Mouse (Mus musculus): ENCODE measurements around the gene Snapin.

The Snapin gene

DNA sequence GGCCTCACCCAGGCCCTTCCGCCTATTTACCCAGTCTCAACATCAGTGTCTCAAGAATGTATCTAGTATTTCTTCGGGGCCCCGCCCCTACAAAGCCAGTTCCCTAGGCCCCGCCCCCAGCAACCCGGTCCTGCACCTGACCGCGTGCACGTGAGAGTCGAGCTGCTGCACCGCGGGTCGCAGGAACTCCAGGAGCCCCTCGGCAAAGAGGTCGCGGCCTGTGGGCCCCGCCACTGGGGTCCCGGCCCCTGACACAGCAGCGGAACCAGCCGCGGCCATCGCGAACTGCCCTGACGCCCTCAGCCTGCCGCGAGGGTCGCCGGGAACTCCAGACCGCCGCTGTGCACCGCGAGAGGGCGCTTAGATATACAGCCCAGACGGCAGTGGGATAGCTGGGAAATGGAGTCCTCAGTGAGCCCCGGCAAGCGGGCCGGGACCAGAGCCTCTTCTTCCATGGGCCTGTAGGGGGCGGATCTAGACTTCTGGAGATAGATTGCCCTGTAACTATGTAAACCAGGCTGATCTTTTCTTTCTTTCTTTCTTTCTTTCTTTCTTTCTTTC is at the start of gene Snapin:
Gene Snapin (minus strand): TSS at position 338 of the 561 bp plus-strand sequence.
- peak; percentile 96 for DNase-seq

DNA sequence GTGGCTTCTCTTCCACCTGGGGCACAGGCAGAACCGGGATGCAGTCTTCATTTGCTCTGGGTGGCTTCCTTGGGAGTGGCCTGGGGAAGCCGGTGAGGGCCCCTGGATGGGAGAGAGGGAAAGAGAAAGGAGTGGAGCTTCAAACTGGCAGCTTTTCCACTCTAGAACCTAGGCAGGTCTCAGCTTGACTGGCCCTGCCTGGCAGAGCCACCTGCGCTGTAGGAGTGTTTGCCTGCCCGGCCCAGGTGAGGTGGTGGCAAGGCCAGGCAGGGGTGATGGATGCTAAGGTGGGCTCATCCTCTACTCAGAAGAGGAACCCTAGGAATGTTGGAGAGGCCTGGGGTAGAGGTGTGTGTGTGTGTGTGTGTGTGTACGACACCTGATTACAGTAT is 47.1 kb upstream of the Snapin start:
- DNase-seq, result no peak

DNA sequence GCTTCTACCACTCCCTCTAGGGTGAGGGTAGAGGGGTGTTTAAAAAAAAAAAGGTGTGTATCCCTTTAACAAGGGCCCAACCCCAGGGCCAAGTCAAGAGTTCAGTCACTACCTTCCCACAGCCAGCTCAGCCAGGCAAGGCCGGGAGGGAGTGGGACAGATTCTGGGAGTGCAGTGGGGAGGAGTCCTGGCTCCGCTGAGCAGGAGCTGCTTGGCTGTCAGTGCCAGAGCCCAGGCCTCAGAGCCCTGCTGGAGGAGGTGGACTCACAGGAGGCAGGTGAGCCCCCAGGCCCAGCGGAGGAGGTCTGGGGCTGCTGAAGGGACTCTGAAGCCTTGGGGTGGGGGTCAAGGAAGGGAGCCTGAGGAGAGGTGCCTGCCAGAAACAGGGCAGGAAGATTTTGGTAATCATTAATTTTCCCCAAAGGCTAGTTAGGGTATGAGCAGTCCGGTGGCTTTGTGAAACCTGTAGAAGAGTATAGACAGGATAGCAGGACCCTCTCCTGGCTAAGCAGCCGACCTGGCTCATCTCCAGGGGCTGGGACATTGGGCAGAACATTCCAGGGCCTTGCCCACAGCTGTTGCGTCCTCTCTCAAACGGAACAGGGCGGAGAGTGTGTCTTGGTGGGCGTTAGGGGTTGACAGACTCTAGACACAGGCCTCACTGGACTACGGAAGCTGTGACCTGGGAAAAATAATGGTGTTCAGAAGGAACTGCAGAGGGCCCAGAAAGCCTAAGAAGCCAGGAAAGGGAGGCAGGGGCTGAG is 46.5 kb upstream of the Snapin start, which contains the start of gene S100a16:
Gene S100a16 (plus strand): TSS at position 114 of the 764 bp plus-strand sequence.
- DNase-seq, result peak; percentile 56

DNA sequence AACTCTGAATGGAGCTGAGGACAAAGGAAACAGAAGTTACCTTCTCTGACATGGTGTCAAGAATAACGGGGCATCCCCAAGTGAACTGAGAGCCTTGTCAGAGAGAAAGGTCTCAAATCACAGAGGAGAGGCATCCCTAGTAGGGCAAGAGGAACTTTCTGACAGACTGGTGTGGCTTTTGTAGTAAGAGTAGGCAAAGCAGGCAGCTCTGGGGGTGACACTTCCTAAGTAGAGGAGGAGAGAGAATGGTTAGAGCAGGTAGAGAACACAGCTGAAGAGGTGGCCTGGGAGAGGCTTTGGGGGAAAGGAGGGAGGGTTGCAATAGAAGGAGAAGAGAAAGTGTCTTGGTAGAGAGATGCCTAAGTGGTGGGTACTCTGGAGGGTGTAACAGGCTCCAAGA is 44.6 kb upstream of the Snapin start:
- no peak for DNase-seq

DNA sequence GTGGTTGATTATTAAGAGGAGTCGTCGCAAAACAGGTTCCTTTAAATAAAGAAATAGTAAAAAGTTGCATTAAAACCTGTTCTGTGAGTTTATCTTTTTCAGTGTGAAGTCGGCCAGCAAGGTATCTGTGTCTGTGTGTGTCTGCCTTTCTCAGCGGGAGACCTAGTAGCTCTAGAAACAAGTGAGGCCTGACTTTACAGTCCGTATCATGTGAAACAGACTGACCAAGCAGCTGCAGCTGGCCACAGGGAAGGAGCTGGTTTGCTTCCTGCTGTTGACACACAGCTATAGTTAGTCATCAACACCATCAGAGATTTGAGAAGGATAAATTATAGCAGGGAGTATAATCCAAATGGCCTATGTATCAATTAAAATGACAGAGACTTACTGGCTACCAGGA is 40.9 kb upstream of the Snapin start:
- DNase-seq, result no peak

DNA sequence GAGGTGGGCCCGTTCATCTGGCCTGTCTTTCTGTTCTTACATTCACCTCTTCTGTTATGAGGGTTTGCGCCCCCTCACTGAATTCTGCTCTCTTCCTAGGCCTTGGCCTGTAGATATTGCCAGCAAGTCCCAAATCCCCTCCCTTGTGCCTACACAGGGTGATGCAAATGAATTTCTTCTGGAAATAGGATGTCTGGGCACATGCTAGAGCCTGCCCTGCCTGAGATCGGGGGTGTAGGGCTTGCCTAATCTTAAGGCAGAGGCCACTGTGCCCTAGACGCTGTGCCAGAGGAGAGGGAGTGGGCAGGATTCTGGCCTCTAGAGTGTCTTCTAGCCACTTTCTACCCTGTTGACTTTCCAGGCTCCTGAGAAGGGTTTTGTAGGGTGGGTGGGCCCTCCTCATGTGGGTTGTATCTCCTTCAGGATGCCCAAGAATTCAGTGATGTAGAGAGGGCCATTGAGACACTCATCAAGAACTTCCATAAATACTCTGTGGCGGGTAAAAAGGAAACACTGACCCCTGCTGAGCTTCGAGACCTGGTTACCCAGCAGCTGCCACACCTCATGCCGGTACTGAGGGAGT is 36.5 kb upstream of the Snapin start:
- DNase-seq, result no peak

DNA sequence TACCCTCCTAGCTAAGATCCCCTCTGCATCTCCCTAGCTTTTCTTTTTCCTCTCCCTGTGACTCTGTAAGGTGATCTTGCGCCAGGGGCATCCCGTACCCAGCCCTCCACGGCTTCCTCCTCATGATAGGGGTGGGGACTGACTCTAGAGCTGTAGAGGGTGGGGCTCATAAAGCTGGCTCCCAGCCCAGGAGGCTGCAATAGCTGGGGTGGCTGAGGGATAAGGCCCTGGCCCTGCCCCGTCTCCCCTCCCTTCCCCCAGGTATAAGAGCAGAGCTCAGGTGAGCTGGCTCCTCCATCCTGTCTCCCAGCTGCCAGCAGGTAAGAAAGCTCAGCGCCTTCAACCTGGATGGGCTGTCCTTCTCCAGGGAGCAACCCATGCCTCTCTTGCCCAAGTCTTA is 35.7 kb upstream of the Snapin start, which contains the start of gene S100a14:
Gene S100a14 (plus strand): TSS at position 277 of the 400 bp plus-strand sequence.
- no peak for DNase-seq

DNA sequence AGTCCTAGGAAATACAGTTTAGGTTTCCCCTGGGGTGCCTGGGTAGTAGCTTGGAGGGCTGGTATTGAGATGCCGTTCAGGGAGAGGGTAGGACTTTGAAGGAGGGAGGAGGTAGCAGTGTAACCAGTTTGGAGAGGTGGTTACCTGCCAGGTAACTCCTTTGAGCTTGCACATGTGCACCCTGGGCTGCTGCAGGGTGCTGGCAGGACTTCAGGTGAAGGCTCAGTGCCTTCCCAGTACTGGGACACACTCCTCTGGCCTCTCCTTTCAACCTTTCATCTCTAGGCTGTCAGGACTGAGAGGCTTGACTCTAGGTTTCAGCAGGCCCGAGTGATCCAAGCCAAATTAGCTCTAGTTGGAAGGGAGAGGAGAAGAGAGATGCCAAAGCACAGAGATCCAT is 35.2 kb upstream of the Snapin start:
- no peak for DNase-seq

DNA sequence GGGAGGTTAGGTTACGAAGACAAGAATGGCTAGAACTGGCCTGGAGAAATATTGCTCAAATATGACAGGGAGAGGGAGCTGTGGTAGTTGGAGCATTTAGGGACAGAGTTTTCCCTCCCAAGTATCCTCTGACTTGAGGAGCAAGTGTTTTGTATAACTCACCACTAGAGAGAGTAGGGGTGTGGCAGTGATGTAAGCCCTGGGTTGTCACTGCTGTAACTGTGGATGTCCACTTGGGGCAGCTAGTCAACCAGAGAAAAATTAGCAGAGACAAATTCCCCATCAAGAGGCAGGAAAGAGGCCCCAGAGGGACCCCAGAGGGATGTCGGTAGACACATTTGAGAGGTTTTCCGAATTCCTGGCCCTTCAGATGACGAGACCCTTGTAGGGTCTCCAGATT is 34.6 kb upstream of the Snapin start:
- DNase-seq, result peak; percentile 65

DNA sequence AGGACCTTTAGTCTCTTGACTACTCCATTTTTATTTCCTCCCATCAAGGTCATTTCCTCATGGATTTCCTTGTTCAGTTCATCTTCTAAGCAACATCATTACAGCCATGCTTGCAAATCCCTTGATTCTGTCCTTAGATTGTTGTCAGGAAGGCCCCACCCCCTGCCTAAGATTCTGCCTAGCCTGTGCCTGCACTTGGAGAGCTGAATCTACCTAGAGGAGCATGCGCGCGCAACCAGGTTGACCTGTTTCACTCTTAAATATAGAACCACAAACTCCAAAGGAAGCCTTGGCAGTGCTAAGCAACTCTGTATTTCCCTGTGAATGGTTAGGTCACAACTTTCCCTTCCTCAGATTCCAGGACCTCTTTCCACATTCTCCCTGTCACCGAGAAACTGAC is 26.9 kb upstream of the Snapin start:
- DNase-seq, result no peak

DNA sequence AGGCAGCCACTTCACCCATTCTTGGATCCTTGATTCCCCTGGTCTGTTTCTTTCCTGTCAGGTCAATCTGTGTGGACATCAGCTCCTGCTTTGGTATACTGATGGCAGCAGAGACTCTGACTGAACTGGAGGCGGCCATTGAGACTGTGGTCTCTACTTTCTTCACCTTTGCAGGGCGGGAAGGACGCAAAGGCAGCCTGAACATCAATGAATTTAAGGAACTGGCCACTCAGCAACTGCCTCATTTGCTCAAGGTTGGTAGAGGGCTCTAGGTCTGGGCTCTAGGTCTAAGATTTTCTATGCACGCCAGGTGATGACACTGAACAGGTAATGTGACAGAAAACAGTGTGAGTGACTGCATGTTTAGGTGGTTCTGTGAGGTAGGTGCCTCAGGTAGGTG is 25.0 kb upstream of the Snapin start:
- DNase-seq, result no peak

DNA sequence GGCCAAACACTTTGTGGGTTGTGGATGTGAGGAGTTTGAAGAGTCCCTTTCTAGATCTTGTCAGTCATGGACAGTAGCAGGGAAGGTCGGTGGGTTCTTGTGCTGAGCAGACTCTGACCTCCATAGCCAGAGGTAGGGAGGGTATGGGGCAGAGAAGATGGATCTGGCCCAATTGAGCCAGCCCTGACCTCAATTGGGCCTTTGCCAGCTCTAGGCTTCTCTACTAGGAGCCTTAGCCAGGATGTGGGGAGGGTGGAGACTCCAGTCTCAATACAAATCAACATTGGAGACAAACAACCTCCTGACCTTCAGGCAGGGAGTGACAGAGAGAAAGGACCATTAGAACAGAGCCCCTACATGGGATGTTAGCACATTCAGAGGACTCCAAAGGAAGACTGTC is 24.4 kb upstream of the Snapin start:
- no peak for DNase-seq

DNA sequence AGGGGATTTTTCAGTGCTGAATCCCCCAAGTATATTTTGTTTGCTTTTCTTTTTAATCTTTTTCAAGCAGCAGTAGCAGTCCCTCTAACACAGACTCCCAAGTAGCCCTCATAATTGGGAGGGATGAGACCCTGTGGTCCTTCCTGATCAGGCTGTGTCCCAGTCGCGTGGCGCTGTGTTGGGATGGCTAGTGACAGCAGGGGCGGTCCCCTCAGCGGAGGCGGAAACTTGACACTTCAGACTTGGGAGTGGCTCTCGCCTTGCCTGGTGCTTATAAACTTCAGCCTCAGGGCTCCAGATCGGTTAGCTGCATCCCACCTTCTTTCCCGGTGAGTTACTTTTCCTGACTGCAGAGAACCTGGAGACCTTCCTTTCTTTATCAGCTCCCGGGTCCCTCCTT is 23.9 kb upstream of the Snapin start:
- peak; percentile 52 for DNase-seq

DNA sequence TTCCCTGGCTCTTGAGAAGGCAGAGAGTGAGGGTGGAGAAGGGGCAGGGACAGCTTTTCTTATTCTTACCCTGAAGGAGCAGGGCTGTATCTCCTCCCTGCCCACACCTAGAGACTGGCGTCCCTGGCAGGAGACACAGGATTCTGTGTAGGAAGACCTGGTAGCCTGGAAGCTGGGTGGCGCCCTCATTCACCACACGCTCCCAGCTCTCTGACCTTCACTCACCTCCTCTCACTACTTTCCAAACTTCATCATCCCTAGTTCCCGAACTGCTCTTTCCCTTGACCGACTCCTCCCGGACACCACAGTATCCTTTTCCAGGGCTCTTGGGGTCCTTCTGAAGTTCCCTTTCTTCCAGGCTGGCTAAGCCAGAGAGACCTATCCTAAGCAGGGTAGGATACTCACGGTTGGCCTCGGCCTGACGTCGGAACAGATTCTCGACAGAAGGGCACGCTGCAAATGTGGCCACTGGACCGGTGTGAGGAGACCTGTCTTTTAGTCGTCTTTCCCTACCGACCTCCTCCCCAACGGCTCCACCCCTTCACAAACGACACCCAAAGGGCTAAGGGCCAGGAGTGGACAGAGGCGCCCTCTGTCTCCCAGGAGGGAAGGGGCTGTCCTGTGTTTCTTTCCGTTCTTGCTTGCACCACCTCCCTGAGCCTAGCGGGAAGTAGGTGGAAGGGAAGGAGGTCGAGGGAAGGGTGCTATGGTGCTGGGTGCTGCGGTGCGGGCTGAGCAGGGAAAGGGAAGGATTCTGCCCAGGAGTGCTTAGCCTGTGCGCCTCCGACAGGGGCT is 23.2 kb upstream of the Snapin start, which contains the start of the genes S100a1 and S100a13:
Gene S100a1 (minus strand): TSS at position 597 of the 795 bp plus-strand sequence.
Gene S100a13 (plus strand): TSS at position 640 of the 795 bp plus-strand sequence.
- peak; percentile 58 for DNase-seq

DNA sequence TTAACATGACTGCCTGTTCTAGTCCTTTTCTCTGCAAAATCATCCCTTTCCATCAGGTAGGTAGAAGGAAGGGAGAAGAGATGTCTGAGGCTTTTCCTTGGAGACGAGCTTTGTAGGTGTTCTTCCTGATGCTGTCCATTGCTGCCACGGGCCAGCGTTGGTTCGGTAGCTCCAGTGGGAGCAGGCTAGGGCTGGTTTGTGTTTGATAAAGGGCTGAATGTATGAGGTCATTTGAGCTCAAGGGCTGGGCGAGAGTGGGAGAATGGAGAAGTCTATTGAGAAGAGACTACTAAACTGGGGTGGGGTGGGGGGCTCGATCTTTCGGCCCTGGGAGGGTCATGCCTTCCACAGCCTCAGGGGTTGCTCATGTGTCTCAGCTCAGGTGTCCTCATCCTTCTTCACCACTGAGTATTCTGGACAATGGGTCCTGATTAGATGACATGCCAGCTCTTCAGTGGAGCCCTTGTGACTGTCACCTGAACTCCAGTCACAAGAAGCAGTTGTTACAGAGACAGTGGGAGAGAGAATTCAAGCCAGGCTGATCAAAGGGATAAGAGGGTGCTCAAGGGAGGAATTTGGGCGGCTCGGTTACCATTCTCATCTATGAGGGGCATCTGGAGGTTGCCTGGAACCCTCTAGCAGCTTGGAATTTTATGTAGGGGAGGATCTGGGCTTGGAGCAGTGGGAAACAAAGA is 22.3 kb upstream of the Snapin start:
- no peak for DNase-seq

DNA sequence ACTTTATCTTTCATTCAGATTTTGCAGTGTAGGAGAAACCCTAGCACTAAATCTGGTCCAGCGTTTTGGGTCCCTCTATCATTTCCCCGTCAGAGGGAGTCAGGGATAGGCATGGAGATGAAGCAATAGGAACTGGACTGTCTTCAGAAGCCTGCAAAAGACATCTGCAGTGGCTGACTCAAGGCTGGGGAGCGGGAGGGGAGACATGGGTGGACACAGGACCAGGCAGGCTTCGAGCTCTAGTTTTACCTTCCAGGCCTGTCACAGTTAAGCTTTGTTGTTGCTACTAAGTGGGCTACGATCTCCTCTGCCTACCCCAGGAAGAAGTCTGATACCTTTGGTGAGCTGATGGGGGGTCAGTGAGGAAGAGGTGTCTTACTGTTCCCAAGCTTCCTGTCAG is 21.4 kb upstream of the Snapin start:
- no peak for DNase-seq

DNA sequence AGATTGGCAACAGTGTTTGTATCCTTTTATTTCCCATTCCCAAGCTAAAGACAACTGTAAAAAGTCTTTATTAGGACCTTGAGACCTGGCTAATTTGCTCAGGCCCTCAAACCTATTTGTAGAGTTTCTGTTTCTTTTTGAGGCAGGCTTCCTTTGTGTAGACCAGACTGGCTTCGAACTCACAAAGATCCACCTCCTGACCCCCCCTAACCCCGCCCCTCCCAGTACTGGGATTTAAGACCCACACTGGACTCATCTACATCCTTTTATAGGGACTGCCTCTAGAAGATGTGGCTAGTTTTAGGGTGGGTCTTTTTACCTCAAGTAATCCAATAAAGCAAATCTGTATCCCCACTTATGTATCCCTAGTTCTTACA is 18.9 kb upstream of the Snapin start:
- no peak for DNase-seq

DNA sequence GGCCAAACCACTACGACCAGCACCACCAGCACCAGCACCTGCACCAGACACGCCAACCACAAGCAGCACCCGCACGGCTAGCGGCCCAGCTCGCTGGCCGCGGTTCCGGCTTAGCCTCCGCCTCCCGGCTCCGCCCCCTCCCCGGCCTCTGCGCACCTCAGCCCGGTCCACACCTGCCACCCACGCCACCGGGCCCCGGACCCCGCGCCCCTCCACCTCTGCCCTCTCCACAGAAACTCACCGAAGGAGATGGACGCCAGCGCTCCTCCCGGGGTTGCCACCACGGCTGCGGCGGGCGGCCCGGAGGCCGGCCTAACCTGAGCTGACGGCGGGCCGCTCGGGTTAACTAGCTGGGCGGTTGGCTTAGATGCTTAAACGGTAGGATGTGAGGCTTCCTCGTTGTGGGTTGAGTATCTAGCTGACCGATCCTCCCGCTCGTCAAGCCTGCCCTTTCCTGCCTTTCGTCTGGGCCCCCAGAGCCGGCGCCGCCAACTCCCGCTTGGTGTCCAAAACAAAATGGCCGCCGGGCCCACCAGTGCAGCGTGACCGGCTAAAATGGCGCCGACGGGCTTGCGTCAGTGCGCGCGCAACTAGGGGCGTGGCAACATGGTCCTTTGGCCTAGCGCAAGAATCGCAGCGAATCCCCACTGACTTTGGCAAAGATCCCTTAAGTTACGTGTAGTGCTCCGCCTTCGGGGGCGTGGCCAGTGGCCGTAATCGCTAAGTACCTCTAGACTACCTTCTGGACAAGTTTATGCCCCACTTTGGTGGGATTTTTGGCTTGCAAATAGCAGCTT is 18.3 kb upstream of the Snapin start, which contains the start of gene Chtop:
Gene Chtop (minus strand): TSS at position 549 of the 797 bp plus-strand sequence.
- peak; percentile 98 for DNase-seq

DNA sequence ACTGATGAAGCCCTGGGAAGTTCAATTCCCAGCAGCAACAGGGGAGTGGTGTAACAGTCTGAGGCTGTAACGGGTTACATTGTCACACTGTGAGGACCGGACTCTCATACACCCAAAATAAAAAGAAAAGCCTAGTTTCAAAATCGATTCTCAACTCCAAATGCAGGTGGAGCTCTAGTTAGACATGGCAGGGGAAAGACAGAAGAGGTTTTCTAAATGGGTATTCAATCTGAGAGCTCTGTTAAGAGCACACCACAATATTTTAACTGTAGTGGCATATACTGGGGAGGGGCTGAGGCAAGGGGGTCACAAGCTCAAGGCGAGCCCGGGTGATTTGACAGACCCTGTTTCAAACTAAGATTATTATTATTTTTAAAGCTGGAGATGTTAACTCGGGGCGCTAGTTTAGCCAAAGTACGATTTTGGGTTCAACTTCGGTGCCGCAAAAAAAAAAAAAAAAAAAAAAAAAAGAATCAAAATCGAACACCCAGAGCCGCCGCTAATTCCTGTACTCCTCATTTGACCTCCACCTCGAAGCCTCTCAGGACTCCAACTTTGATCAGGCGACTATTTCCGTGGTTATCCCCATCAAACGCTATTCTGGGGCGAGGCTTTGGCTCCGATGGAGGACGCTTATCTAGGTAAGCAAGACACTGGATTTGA is 17.6 kb upstream of the Snapin start:
- DNase-seq, result no peak

DNA sequence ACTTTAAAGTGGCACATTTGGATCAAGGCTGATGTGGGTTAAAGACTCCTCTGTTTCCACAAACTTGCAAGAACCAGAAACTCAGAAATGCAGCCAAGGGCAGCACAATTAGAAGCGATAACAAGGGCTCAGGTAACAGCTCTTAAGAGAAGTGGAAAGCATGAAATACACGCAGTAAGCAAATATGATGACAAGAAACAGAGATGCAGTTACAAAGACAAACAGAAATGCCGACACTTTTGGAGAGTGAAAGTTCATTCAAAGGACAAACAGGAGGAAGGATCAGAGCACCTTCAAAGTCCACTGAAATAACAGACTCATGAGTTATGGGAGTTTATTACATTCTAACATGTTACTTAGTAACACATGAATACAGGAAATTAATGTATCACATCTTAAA is 15.5 kb upstream of the Snapin start:
- no peak for DNase-seq

DNA sequence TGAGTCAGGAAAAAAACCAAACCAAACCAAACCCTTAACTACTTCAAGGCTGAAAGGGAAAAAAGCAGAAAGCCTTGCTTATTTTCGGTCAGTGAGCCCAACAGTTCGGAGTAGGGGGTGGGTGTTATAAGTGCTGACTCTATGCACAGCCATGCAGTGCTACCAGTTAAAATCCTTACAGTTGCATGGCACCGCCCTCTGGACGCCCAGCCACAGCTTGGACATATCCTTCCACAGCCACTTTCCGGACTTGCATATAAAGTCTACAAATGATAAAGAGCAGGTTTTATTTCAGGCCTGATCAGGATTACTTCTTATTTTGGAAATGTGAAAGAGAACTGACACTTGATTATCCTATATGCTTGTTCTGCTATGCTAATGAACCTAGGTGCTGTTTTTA is 14.4 kb upstream of the Snapin start:
- no peak for DNase-seq
